Mouse (Mus musculus): ENCODE measurements at regions not wholly inside any gene's neighbourhood (a gene's known extent, or its start where the extent isn't known, plus 50 kb on each side); places are given as distances from the start of the nearest gene placed in this dataset.

DNA sequence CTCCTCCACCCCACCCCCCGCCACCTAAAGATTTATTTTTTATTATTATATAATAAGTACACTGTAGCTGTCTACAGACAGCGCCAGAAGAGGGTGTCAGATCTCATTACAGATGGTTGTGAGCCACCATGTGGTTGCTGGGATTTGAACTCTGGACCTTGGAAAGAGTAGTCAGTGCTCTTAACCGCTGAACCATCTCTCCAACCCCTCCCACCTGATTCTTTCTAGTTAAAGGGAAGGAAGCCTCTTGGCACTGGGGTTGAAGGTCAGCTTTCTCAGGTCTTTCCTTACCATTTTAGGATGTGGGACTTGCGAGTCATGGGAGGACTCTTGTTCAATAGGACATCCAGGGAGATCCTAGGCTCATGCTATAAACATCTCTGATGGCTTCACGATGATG is 54.7 kb downstream of the Hes1 start:
- no peak for DNase-seq

DNA sequence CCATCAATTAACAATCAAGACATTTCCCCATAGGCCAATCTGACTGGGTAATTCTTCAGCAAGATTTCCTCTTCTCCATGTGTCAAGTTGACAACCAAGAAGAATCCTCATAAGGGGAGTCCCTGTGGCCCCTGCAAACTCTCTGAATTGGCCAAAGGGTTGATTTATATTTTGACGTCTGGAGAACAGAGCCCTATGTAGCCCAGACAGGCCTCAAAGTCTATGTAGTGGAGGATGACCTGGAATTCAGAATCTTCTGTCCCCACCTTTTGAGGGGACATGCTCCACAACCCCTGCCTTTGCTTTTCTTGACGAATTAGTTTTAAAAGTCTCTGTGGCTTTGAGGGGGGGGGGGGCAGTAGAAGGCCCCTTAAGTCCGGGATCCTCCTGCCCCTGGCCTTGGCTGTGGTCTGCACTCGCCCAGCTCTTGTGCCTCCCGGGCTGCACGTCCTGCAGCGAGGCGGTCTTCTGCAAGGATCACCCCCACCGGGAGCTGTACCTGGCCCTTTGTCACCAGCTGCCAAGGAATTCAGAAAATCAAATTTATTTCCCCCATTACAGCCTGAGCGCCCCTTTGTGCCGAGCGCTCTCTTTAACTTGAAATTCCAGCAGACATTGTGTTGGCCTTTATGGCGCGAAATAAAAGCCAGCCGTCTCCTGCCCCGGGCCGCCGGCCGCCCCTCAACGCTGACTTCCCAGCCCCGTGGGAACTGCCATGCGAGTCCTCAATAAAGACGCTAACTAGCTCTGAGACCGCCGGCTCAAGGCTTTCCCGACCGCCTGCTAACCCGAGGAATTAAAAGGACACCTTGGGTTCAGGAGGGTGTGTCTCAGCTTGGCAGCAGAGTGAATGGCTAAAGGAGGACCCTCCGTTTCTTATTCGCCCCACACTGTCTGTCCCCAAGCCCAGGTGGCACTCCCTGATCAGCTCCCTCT is 56.4 kb downstream of the Hes1 start:
- no peak for DNase-seq

DNA sequence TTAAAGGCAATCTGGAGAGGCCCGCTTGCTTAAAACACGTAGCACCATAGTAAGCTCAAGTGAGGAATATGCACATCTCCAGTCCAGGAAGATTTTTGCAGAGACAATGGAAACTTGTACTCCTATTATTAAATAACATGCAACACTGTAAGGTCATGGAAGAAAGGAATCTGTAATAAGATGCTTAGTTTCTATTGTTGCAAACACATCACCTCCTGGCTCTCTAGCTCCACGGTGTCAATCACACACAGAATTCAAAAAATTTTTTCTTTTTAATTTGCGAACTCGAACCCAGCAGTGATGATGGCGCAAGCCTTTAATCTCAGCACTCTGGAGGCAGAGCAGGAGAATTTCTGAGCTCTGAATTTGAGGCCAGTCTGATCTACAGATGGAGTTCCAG is 57.4 kb downstream of the Hes1 start:
- no peak for DNase-seq

DNA sequence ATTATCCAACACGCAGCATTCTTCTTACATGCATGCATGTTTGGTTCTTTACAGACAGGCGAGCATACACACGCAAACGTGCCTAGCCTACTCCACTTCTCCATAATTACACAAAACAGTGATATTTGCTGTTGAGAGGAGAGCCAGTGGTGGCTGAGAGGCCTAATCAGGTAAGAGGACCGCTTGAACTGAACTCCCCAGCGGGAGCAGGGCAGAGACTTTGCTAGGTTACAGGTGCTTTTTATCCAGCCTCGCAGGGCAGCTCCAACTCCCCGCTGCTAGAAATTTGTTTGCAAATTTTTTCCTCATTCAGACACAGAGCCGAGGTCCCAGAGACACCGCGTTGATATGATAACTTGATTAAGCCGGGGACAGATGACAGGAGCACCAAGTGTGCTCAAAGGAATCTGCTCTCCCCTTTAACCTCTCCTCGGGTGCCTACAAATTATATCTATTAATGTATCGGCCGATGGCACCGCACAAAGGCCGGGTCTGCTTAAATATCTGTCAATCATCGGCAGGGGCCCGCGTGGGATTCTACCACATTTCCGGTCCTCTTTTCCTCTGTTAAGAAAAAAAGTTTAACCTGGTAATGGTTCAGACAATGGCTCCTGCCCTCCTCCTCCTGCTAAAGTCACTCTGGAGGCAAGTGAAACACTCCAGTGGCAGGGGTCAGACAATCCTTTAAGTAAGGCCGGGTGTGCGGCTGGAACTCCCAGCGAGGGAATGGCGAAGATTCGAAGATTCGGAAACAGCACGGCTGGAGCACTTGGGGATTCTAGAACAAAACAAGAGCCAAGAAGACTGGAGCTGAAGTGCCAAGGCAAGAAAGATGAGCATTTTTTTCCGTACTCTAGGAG is 58.3 kb downstream of the Hes1 start:
- no peak for DNase-seq

DNA sequence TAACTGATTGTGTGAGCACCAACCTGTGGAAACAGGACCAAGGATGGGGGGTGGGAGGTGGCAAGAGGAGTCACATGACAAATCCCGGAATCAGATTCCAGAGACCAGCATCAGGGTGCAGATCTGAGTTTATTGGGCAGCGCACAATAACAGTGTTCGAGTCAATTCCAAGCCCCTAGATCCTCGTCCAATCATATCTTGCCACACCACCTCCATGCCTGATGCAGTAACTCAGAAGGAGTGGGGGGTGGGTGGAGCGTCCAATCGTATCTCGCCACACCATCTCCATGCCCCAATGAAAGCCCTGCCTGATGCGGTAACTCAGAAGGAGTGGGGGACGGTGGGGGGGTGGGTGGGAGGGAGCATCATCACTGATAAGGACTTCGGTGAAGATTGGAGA is 62.8 kb downstream of the Hes1 start:
- no peak for DNase-seq

DNA sequence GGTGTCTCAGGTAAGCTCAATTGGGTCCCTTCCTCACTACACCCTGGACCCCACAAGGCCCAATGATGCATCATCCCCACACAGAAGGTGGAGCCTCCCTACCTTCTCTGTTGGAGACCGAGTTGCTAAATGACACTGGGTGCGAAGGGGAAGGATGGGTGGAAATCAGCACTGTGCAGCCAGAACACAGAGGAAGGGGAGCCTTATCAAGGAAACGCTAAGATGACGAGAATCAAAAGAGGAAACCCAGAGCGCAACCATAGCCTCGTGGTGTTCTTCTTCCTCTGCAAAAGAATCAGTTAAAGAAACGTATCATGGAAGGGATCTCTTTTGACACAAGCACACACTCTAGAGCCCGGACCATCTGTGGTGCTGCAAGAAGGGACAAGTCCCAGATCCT is 64.6 kb downstream of the Hes1 start:
- DNase-seq, result no peak

DNA sequence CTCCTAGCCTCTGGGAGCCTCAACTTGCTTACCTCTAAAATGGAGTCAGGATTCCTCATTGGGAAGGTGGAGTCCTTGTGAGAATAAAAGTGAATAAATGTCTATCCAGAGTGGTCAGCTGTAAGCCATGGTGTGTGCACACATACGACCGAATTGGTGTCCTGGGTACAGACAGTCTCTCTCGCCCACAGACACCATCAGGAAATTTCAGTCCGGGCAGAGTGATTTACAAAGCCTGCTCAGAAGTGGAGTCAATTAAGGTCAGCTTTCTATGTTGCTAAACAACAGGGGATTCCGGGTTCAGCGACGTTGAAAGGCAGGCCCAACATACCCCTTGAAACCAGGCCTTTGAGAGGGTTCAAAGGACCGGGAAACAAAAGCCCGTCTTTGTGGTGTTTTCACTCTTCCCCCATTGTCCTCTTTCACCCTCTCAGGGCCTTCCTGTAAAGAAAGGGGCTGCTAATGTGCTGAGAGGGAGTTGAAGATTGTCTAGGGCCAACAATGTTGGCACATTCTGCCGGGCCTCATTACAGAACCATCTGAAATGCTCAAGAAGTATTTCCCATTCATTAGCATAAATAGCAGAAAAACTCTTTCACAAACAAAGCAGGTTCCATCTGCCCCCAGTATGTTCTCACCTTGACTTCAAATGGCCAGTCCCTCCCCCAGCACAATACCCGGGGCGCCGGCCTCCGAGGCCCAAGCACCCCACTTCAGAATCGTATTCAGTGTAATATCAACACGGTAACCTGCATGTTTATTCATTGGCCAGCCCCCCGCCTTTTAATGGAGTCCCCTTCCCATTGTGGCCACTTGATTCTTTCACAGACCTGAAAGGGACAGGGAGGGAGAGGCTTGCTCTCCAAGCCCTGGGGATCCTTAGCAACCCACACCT is 65.3 kb downstream of the Hes1 start:
- no peak for DNase-seq

DNA sequence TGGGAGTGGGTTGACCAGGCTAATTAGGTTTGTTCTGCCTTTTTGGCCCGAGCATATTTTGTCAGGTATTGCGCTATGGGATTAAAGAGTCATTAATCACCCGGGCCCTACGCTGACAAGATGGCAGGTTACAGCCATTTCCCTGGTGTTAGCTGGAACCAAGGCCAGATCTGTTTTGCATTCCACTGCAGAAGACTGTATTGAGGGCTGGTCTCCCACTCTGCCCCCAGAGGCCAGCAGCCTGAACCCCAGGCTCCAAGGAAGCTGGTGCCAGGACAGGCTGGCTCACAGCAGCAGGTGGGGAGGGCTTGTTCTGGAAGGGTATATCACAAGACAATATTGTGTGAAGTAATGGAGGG is 65.9 kb downstream of the Hes1 start:
- DNase-seq, result no peak

DNA sequence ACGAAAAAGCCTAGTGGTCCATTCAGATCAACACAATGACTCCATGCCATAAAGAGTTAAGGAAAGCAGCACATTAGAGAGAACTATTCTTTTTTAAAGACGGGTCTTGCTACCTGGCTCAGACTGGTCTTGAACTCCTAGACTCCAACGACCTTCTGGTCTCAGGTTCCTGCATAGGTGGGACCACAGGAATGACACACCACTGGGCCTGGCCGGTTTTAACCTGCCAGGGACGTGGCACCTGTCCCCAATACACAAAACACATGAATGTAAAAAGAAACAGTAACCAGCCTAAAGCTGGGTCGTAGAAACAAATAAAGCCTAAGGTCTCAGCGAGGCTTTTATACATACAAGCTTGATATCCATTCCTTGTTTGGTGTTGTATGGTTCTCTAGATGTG is 67.9 kb downstream of the Hes1 start:
- DNase-seq, result no peak

DNA sequence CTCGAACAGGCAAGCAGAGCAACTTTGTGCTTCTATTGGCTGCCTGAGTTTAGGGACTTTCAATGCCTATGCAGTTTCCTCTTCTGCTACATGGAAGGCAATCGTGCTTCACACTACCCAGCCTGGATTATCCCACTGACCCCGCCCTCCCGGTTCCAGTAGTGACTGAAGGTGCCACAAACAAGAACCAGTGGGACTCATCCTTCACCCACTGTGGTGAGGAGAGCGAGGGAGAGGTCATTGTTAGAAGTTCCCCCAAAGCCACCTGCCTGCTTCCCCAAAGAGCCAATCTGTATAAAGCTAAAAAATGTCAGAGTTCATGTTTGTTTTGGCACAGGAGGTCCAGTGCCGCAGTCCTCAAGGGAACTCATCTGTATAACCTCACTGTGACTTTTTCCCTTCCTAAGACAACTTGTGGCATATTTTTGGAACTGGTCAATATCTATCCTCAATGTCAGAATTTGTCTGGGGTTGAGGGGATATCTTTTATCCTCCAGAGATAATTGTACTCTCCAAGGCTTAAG is 70.5 kb downstream of the Hes1 start:
- no peak for DNase-seq

DNA sequence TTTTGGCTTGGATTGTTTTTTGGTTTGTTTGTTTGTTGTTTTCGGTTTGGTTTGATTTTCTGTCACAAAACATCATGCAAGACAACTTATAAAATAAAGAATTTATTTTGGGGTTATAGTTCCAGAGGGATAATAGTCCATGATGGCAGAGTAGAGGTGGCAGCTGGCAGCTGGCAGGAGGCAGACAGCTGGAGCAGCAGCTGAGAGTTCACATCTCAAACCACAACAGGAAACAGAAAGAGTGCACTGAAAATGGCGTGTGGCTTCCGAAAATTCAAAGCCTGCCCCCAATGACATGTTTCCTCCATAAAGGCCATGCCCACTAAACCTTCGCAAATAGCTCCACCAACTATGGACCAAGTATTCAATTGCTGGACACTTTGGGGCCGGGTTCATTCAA is 72.7 kb downstream of the Hes1 start:
- no peak for DNase-seq

DNA sequence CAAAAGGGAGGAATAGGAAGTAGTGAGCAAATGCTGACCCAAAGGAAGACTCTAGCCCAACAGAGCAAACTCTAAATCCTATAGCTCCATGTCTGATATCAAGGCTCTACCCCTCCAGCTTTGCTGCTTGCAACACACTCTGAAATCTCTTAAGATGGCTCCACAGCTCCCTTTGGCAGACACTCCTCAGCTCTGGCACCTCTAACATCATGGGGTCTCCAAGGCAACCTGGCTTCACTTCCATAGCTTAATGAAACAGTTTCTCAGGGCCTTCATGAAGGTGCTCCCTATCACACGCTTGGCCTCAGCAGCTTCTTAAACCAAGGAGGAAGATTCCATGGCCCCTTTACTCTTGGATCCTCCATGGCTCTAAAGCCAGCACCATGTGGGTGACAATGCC is 73.6 kb downstream of the Hes1 start:
- no peak for DNase-seq

DNA sequence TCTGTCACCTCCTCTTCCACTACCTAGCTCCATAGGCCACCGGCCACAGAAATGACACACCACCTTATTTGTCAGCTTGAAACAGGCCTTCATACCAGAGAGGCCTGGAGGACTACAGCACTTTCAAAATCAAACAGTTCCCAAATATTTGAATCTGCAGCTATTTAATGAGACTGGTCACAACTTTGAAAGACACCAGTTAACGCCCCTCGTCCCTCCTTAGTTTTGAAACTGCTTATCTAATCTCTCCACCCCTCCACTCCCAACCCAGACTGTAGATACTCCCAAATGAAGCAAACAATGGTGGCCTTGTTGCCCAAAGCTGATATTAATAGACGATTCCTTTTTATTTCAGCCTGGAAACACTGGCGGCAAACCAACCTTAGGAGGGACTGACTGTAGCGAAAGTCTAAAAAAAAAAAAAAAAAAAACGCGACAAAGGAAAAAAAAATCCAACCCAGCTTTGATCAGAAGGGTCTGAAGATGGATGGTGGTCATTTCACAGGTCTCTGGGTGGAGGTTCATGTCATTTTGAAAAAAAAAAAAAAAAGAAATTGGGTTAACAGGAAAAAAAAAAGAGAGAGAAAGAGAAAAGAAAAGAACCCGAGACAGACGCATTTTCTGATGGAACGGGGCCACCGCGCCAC is 80.8 kb downstream of the Hes1 start:
- DNase-seq, result no peak

DNA sequence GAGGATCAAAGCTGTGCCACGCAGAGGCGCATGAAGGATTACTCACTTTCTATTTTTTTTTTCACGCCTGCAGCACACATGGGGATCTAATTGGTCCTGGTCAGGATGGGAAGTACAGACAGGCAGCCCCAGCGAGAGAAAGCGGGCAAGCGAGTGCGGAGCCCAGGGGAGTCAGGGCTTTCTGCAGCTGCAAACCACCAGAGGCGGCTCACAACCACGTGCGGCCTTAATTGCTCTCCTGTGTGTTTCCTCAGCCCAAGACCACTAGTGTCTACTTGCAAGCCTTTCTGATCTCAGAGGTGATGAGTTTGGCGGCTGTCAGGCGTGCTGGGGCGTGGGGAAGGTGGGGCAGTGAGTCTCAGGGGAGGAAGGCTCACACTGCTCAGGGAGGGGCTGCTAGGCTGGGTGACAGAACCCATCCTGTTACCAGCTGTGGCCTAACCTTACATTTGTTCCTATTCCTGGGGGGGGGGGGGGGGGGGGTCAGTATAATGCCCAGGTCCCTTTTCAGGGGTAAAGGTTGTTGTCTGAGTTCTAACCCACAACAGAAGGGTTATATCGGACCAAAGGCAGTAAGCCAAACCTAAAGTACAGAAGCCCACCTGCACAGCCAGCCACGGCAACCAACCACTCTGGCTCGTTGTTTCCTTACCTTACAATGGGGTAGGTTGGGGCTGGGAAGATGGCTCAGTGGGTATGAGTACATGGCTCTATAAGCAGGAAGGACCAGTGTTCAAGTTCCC is 81.5 kb downstream of the Hes1 start:
- no peak for DNase-seq

DNA sequence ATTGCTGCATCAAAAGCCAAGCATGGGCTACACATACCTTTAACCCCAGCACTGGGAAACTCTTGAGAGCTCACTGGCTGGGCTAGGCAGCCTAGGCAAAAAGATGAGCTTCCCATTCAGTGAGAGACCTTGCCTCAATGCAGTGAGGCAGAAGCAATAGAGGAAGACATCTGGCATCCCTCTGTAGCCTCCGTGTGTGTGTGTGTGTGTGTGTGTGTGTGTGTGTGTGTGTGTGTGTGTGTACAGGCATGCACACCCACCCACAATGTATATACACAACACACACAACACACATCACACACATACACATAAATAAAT is 82.0 kb downstream of the Hes1 start:
- no peak for DNase-seq

DNA sequence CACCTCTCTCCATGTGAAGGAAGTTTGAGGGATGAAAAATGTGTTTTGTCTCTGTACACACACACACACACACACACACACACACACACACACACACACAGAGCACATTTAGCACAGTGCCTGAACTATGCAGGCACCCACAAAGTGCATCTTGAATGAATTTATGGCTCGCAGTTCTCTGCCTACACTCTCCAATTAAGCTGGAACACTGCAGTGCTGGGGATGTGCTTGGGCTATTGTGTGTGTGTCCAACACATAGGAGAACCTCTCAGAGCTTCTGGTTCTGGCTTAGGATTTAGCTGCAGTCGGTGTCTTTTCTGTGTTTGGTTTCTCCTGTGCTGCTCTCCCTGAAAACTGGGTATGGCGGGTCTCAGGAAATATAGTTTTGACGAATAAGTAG is 83.1 kb downstream of the Hes1 start:
- no peak for DNase-seq

DNA sequence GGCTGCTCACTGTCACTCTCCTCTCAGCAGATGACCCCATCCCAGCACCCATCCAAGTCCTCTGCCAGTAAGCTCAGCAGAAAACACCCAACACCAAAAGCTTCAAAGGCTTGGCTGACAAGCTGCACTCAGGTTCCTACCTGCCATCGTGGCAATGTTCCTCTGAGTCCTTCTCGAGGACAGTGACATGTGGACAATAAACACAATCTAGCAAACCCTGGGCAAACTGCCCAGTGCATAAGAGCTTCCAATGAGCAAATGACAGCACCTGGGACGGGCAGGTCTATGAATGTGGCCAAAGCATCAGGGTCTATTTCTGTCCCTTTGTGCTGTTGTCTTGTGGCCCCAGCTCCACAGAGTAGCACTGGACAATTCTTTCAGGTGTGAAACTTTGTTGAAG is 86.9 kb downstream of the Hes1 start:
- peak; percentile 63 to 76 for DNase-seq

DNA sequence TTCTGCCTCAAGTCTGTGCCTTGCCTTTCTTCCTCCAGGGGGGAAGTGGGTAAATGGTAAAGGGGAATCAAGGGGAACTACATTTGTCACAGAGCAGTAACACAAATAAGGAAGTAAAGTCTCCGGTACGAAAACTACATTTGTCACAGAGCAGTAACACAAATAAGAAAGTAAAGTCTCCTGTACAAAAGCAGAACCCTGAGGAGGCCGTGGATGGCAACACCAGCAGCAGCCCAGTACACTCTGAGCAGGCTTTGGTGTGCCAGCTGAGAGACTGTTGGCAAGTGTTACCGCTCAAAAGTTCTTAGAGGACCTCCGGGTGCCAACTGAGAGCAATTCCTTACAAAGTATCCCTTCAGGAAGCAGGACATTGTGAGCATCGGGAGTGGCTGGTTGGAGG is 90.9 kb downstream of the Hes1 start:
- DNase-seq, result no peak

DNA sequence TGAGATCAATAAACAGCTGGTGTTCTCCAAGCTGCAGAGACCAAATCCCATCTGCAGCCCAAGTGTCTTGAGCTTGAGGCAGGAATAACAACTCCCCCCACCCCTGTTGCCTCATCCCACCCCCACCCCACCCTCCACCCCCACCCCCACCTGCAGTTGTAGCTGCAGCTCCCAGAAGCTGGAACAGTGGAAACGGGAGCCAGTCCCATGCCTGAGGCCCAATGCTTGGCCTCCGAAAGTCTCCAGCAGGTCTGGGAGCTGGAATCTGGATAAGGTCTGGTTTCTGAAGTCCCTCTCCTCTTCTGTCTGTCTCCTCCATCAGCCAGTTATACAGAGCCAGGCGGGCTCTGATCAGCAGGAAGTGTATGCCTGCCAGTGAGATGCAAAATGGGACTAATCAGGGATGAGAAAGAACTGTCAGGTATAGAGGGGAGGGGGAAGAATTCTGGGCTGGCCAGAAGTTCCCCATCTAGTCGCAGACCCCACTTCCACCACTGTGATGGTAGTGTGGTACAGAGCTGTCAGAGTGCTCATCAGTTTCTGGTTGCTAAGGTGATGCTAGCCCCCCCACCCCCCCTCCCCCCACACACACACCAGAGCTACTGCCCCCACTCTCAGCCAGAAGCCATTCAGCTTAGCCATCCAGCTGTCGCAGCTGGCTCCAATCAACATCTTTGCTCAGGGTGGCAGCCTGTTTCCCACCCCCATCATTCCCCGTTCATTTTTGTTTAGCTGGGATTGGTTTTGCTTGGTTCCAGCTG is 91.5 kb downstream of the Hes1 start:
- DNase-seq, result no peak

DNA sequence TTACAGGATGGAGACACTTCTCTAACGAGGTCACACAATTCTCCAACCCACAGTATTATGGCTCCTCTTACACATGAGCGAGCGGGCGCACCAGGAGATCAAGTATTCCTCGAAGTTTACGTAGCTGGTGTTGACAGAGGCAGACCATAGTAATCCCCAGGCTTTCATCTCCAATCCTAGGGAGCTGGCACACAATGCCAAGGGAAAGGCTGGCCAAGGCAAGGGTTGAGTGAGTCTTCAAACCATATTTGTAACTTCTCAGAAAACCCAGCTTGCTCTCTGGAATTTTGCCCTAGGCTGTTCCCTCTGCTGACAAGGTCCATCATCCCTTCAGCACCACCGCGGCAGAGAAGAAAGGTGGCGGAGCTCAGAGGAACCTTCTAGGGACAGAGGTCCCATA is 94.0 kb downstream of the Hes1 start:
- no peak for DNase-seq

DNA sequence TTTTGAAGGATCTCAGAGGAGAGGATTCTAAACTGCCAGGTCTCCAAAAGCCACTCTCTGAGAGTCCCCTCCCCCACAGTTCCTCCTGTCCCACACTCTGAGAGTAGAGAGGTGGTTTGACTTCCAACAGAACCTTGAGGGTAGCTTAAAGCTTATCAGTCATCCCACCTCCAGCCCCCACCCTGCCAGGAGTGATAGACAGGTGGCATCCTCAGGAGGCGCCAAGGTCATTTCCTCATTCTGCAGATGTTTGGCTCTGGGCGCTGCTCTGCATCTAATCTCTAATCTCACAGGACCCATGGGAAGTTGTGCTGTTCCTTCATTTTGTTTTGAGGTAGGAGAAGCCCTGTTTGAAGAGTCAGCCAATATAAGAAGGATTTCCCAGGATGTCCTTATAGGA is 96.2 kb downstream of the Hes1 start:
- no peak for DNase-seq

Measured in cerebellum, postnatal 25 days (tissue).